ENCODE assay signal across 9 mouse cellular contexts in the genomic region with DNA sequence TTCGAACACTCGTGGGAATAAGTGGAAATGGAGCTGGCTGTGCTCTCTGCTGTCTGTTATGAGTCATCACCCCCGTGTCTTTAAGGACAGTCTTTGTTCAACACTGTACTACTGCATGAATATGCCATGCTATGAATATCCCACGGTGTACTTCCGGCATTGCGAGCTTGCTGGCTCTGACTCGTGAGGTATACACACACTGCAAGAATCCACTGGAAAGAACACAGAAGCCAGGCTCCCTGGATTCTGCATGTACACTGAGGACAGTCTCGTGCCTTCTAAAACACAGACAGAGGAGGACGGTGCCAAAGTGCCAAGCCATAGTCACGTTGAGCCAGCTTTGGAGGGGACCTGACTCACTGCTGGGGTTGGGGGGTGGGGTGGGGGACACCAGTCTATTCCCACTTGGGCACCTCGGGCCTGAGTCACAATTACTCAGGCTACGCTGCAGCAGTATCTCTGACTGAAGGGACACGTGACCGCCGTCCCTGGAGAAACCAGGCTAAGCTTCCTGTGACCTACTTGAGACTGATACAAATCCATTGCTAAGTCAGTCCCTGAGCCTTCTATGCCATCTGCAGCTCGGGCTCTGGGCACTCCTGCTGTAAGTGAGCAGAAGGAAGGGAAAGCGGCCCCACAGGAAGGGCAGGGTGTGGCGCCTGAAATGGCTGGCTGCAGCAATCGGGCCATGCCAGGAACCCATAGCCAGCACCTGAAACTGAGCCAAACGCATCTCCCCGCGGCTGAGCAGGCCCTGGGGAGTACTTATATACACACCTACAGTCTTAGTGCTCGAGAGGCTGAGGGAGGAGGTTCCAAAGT. TPM values are rescaled to one million over a fixed set of nuclear protein-coding genes. Genes with fewer than 3 reads are reported as not detected.
DNase-seq lines count a peak whose midpoint lies in the region; ATAC-seq and TF ChIP-seq lines count a peak whose summit lies in the region.
"Had no signal": no experiment of that assay in that cellular context is flagged by ENCODE, and none has a peak within 500 bp of the region (broad histone marks: within the 10 kb centered on the region; RNA-seq: fewer than 3 reads in every experiment).

No protein-coding gene starts in this region.

- no peaks in the 10 kb centered on the region; the same call in 1 of the 2 replicates for H3K4me1 ChIP-seq in thymus, adult 2 months (replicated peaks; ENCODE audit: control insufficient read depth, insufficient read depth, low read length)
- no peaks in the 10 kb centered on the region for H3K4me1 ChIP-seq in liver, postnatal 0 days (ENCODE audit: insufficient read depth)
- H3K4me1 ChIP-seq in stomach, postnatal 0 days (replicated peaks; ENCODE audit: control insufficient read depth, insufficient read depth) = no peaks in the 10 kb centered on the region
- no peaks in the 10 kb centered on the region for H3K4me1 ChIP-seq in intestine, postnatal 0 days (replicated peaks; ENCODE audit: control insufficient read depth, insufficient read depth, low read length)
- H3K4me1 ChIP-seq: limb, embryonic 13.5 days had no signal

- H3K9me3 ChIP-seq in liver, postnatal 0 days (ENCODE audit: low read length) = no peaks in the 10 kb centered on the region
- H3K9me3 ChIP-seq in stomach, postnatal 0 days (ENCODE audit: control insufficient read depth, low read length) = no peaks in the 10 kb centered on the region
- H3K9me3 ChIP-seq in intestine, postnatal 0 days (ENCODE audit: control insufficient read depth) = no peaks in the 10 kb centered on the region
- H3K9me3 ChIP-seq: limb, embryonic 13.5 days had no signal

- no peak for TF ChIP-seq EP300 in liver, postnatal 0 days (IDR thresholded peaks at IDR 0.05; ENCODE audit: low read depth)
- TF ChIP-seq EP300 in stomach, postnatal 0 days (optimal IDR thresholded peaks at IDR 0.05) = no peak

- H3K36me3 ChIP-seq in thymus, adult 2 months (ENCODE audit: control insufficient read depth, insufficient read depth, low read length) = peaks cover 7% of the 10 kb centered on the region; the same call in 1 of the 2 replicates
- H3K36me3 ChIP-seq in liver, postnatal 0 days (replicated peaks; ENCODE audit: insufficient read depth, low read length) = peaks cover 69% of the 10 kb centered on the region
- no peaks in the 10 kb centered on the region; the same call in 1 of the 2 replicates for H3K36me3 ChIP-seq in stomach, postnatal 0 days (ENCODE audit: control insufficient read depth, insufficient read depth, low read length)
- H3K36me3 ChIP-seq in intestine, postnatal 0 days (ENCODE audit: control insufficient read depth, insufficient read depth) = peaks cover 8% of the 10 kb centered on the region; the same call in 1 of the 2 replicates

- 65% methylated on average over 23 of the region's 23 CpGs for WGBS in thymus, adult 2 months
- 72% methylated on average over 23 of the region's 23 CpGs for WGBS in liver, postnatal 0 days (ENCODE audit: insufficient replicate concordance)
- 61% methylated on average over 23 of the region's 23 CpGs for WGBS in stomach, postnatal 0 days
- WGBS in intestine, postnatal 0 days = 74% methylated on average over 23 of the region's 23 CpGs

- peak; percentile 40 for ATAC-seq in liver, postnatal 0 days
- peak; percentile 62; the same call in 1 of the 2 replicates for ATAC-seq in stomach, postnatal 0 days (ENCODE audit: low FRiP score, low TSS enrichment)
- ATAC-seq in intestine, postnatal 0 days = no peak

- DNase-seq in thymus, adult 2 months = peak; percentile 13
- no peak for DNase-seq in thymus, postnatal 25 days
- peak; percentile 85 for DNase-seq in cerebellum, adult 11 months
- peak; percentile 38 for DNase-seq in gastrocnemius, postnatal 25 days
- DNase-seq in liver, postnatal 0 days = no peak
- DNase-seq in stomach, postnatal 0 days (ENCODE audit: low spot score) = peak; percentile 29
- DNase-seq in thymus, postnatal 0 days (ENCODE audit: low spot score) = no peak

- no peak overlapping the region for H3K4me2 ChIP-seq in liver, postnatal 0 days (ENCODE audit: low read depth, low read length)
- no peak overlapping the region for H3K4me2 ChIP-seq in stomach, postnatal 0 days (replicated peaks; ENCODE audit: low read depth)
- H3K4me2 ChIP-seq in intestine, postnatal 0 days (replicated peaks; ENCODE audit: low read depth) = no peak overlapping the region
- H3K4me2 ChIP-seq: limb, embryonic 13.5 days had no signal

- TF ChIP-seq CTCF in thymus, adult 2 months (IDR thresholded peaks at IDR 0.05; ENCODE audit: borderline replicate concordance, control insufficient read depth, extremely low read depth, insufficient read depth, low read length, poor library complexity) = no peak
- TF ChIP-seq CTCF in liver, postnatal 0 days (IDR thresholded peaks at IDR 0.05; ENCODE audit: low read depth) = no peak
- no peak for TF ChIP-seq CTCF in stomach, postnatal 0 days (IDR thresholded peaks at IDR 0.05; ENCODE audit: low read depth)
- TF ChIP-seq CTCF in intestine, postnatal 0 days (IDR thresholded peaks at IDR 0.05; ENCODE audit: low read depth) = no peak

- H3K27me3 ChIP-seq in thymus, adult 2 months (ENCODE audit: control insufficient read depth, insufficient read depth, low read length) = no peaks in the 10 kb centered on the region
- no peaks in the 10 kb centered on the region for H3K27me3 ChIP-seq in liver, postnatal 0 days (ENCODE audit: insufficient read depth, low read length)
- no peaks in the 10 kb centered on the region for H3K27me3 ChIP-seq in stomach, postnatal 0 days (ENCODE audit: control insufficient read depth, insufficient read depth, low read length)
- no peaks in the 10 kb centered on the region for H3K27me3 ChIP-seq in intestine, postnatal 0 days (replicated peaks; ENCODE audit: control insufficient read depth, insufficient read depth, low read length)
- H3K27me3 ChIP-seq: limb, embryonic 13.5 days had no signal

- no peak overlapping the region for H3K9ac ChIP-seq in liver, postnatal 0 days (replicated peaks)
- no peak overlapping the region for H3K9ac ChIP-seq in stomach, postnatal 0 days (ENCODE audit: low read length)
- no peak overlapping the region for H3K9ac ChIP-seq in intestine, postnatal 0 days (ENCODE audit: low read depth, low read length)
- H3K9ac ChIP-seq: limb, embryonic 13.5 days had no signal

- no peak overlapping the region for H3K27ac ChIP-seq in thymus, adult 2 months (ENCODE audit: control insufficient read depth, insufficient read depth, low read length)
- no peak overlapping the region for H3K27ac ChIP-seq in liver, postnatal 0 days (ENCODE audit: low read depth)
- peak overlapping the region; percentile 45 for H3K27ac ChIP-seq in stomach, postnatal 0 days (replicated peaks)
- H3K27ac ChIP-seq in intestine, postnatal 0 days (ENCODE audit: low read depth, low read length) = no peak overlapping the region
- H3K27ac ChIP-seq: limb, embryonic 13.5 days had no signal

- H3K4me3 ChIP-seq in thymus, adult 2 months (ENCODE audit: control insufficient read depth, insufficient read depth, low read length) = no peak overlapping the region
- no peak overlapping the region for H3K4me3 ChIP-seq in liver, postnatal 0 days (ENCODE audit: low read depth, low read length)
- no peak overlapping the region for H3K4me3 ChIP-seq in stomach, postnatal 0 days (ENCODE audit: low read depth, low read length)
- H3K4me3 ChIP-seq in intestine, postnatal 0 days (ENCODE audit: low read depth, low read length) = no peak overlapping the region
- H3K4me3 ChIP-seq: limb, embryonic 13.5 days had no signal

- no peak for TF ChIP-seq POLR2A in thymus, adult 2 months (IDR thresholded peaks at IDR 0.05; ENCODE audit: control insufficient read depth, extremely low read depth, insufficient read depth, low read length, poor library complexity)

RNA-seq across cellular contexts. Expression of gene Tacr2, which starts 48.0 kb away (rescaled TPM):
- 0.19 and 0.38 TPM in 2 replicates for polyA plus RNA-seq in thymus, adult 2 months (2012; rRNA removed)
- not detected for total RNA-seq in gastrocnemius, postnatal 25 days (2021)
- not detected in 2 replicates for polyA plus RNA-seq in liver, postnatal 0 days (2015; fragmentation: Nextera tagmentation; extraction: Ambion mirVana)
- polyA plus RNA-seq in stomach, postnatal 0 days (2015; fragmentation: Nextera tagmentation; extraction: Ambion mirVana) = 1.3 and 1.6 TPM in 2 replicates
- 0.31 and 0.90 TPM in 2 replicates for polyA plus RNA-seq in intestine, postnatal 0 days (2015; fragmentation: Nextera tagmentation; extraction: Ambion mirVana)
- polyA plus RNA-seq in thymus, postnatal 0 days (2015; fragmentation: Nextera tagmentation; extraction: Ambion mirVana) = 0.05 and 0.06 TPM in 2 replicates
- polyA plus RNA-seq: limb, embryonic 13.5 days had no signal

Comparison
In these comparisons a context has a peak if more than half of its experiments do, and no peak if none do; other contexts are left out.
1. DNase-seq: peak in thymus, adult 2 months (single experiment), cerebellum, adult 11 months (single experiment), gastrocnemius, postnatal 25 days (single experiment) and stomach, postnatal 0 days (single experiment); none in thymus, postnatal 25 days (single experiment), liver, postnatal 0 days (single experiment) and thymus, postnatal 0 days (single experiment).